Mouse (Mus musculus): ENCODE measurements at regions not wholly inside any gene's neighbourhood (a gene's known extent, or its start where the extent isn't known, plus 50 kb on each side); places are given as distances from the start of the nearest gene placed in this dataset.

GRCm38 (mm10) chr7:124704163-124704824 lies 721.6 kb downstream of the Hs3st4 start:
- Histone ChIP-seq H3K4me3 (ENCODE audit: low read depth, low read length) (no peak overlapping the region), H3K36me3 (ENCODE audit: control insufficient read depth, insufficient read depth, low read length) (no peaks in the 10 kb centered on the region), H3K27ac (ENCODE audit: insufficient read depth, low read depth, low read length) (no peak overlapping the region), H3K4me1 (ENCODE audit: control insufficient read depth, insufficient read depth, insufficient read length, low read length) (no peaks in the 10 kb centered on the region), H3K27me3 (ENCODE audit: control insufficient read depth, insufficient read depth, low read length) (no peaks in the 10 kb centered on the region)
- TF ChIP-seq CTCF (IDR thresholded peaks at IDR 0.05; ENCODE audit: extremely low read depth, insufficient read length, insufficient replicate concordance, low read depth, low read length) (no peak), POLR2A (IDR thresholded peaks at IDR 0.05; ENCODE audit: low read depth, low read length) (no peak)
- WGBS = 38% methylated on average over 6 of the region's 6 CpGs

DNA sequence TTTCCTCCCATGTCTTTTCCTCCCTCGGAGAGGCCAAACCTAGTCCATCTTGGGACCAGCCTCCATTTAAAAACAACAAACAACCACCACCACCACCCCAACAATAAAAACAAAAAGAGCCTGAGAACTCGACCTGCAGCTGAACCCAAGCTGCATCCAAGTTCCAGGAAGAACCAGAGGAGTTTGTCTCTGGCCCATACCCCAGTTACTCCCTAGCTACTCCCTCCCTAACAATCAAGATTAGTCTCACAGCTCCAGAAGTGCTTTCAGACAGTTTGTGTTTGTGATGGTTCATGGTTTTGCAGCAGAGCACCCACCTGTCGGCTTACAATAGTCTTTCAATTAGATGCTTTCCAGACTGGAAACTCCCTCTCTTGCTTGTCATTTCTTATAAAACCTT lies 724.5 kb downstream of the Hs3st4 start:
- Histone ChIP-seq H3K27ac (ENCODE audit: insufficient read depth, low read depth, low read length) (no peak overlapping the region), H3K4me3 (ENCODE audit: low read depth, low read length) (no peak overlapping the region), H3K36me3 (ENCODE audit: control insufficient read depth, insufficient read depth, low read length) (no peaks in the 10 kb centered on the region), H3K4me1 (ENCODE audit: control insufficient read depth, insufficient read depth, insufficient read length, low read length) (no peaks in the 10 kb centered on the region), H3K27me3 (ENCODE audit: control insufficient read depth, insufficient read depth, low read length) (no peaks in the 10 kb centered on the region)
- TF ChIP-seq POLR2A (IDR thresholded peaks at IDR 0.05; ENCODE audit: low read depth, low read length) (no peak), CTCF (IDR thresholded peaks at IDR 0.05; ENCODE audit: extremely low read depth, insufficient read length, insufficient replicate concordance, low read depth, low read length) (no peak)
- WGBS = 49% methylated on average over 3 of the region's 3 CpGs

- H3K4me3 ChIP-seq (ENCODE audit: low read depth, low read length) = no peak overlapping the region
- H3K4me1 ChIP-seq (ENCODE audit: control insufficient read depth, insufficient read depth, insufficient read length, low read length) = no peaks in the 10 kb centered on the region
- no peak for TF ChIP-seq CTCF (IDR thresholded peaks at IDR 0.05; ENCODE audit: extremely low read depth, insufficient read length, insufficient replicate concordance, low read depth, low read length)
- TF ChIP-seq POLR2A (IDR thresholded peaks at IDR 0.05; ENCODE audit: low read depth, low read length) = no peak
- H3K36me3 ChIP-seq (ENCODE audit: control insufficient read depth, insufficient read depth, low read length) = no peaks in the 10 kb centered on the region
- no peak overlapping the region for H3K27ac ChIP-seq (ENCODE audit: insufficient read depth, low read depth, low read length)
- no peaks in the 10 kb centered on the region for H3K27me3 ChIP-seq (ENCODE audit: control insufficient read depth, insufficient read depth, low read length)
- WGBS = 49% methylated on average over 11 of the region's 11 CpGs
Observed at GRCm38 (mm10) chr7:124708771-124709485, 726.3 kb downstream of the Hs3st4 start.

- no peaks in the 10 kb centered on the region; the same call in 1 of the 2 replicates for H3K27me3 ChIP-seq (ENCODE audit: control insufficient read depth, insufficient read depth, low read length)
- H3K4me3 ChIP-seq (ENCODE audit: low read depth, low read length) = no peak overlapping the region
- no peaks in the 10 kb centered on the region for H3K4me1 ChIP-seq (ENCODE audit: control insufficient read depth, insufficient read depth, insufficient read length, low read length)
- whole genome bisulfite sequencing = 70% methylated on average over 1 of the region's 1 CpGs
- no peaks in the 10 kb centered on the region for H3K36me3 ChIP-seq (ENCODE audit: control insufficient read depth, insufficient read depth, low read length)
- H3K27ac ChIP-seq (ENCODE audit: insufficient read depth, low read depth, low read length) = no peak overlapping the region
- no peak for TF ChIP-seq CTCF (IDR thresholded peaks at IDR 0.05; ENCODE audit: extremely low read depth, insufficient read length, insufficient replicate concordance, low read depth, low read length)
- no peak for TF ChIP-seq POLR2A (IDR thresholded peaks at IDR 0.05; ENCODE audit: low read depth, low read length)
Observed at GRCm38 (mm10) chr7:124720927-124721326, 723.5 kb upstream of the Kdm8 start.

- H3K36me3 ChIP-seq (ENCODE audit: control insufficient read depth, insufficient read depth, low read length) = no peaks in the 10 kb centered on the region
- H3K27me3 ChIP-seq (ENCODE audit: control insufficient read depth, insufficient read depth, low read length) = no peaks in the 10 kb centered on the region
- no peak overlapping the region for H3K4me3 ChIP-seq (ENCODE audit: low read depth, low read length)
- WGBS = 2% methylated on average over 2 of the region's 2 CpGs
- no peak for TF ChIP-seq CTCF (IDR thresholded peaks at IDR 0.05; ENCODE audit: extremely low read depth, insufficient read length, insufficient replicate concordance, low read depth, low read length)
- no peak for TF ChIP-seq POLR2A (IDR thresholded peaks at IDR 0.05; ENCODE audit: low read depth, low read length)
- no peaks in the 10 kb centered on the region for H3K4me1 ChIP-seq (ENCODE audit: control insufficient read depth, insufficient read depth, insufficient read length, low read length)
- H3K27ac ChIP-seq (ENCODE audit: insufficient read depth, low read depth, low read length) = no peak overlapping the region
Observed at GRCm38 (mm10) chr7:124742086-124742485, 702.4 kb upstream of the Kdm8 start.

DNA sequence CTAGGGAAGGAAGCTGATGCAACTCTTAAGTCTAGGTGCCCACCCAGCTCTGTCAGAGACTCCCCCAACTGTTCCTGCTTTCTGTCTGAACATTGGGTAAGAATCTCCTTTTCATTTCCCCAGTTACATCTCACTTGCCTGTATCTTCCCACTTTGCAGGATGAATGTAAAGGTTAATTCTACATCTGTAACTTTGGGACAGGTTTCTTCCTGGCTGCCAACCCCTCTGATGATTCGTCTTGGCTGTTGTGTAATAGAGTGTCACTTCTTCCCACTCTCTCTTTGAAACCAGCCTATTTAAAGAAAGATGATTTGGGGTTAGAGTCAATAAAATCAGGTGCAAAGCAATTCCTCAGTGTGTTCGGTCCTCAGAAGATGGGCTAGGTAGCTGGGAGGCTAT lies 698.2 kb upstream of the Kdm8 start:
- Histone ChIP-seq H3K4me1 (ENCODE audit: control insufficient read depth, insufficient read depth, insufficient read length, low read length) (no peaks in the 10 kb centered on the region), H3K4me3 (ENCODE audit: low read depth, low read length) (no peak overlapping the region), H3K36me3 (ENCODE audit: control insufficient read depth, insufficient read depth, low read length) (no peaks in the 10 kb centered on the region), H3K27ac (ENCODE audit: insufficient read depth, low read depth, low read length) (no peak overlapping the region), H3K27me3 (ENCODE audit: control insufficient read depth, insufficient read depth, low read length) (no peaks in the 10 kb centered on the region)
- 60% methylated on average over 2 of the region's 2 CpGs for WGBS
- TF ChIP-seq POLR2A (IDR thresholded peaks at IDR 0.05; ENCODE audit: low read depth, low read length) = no peak
- no peak for TF ChIP-seq CTCF (IDR thresholded peaks at IDR 0.05; ENCODE audit: extremely low read depth, insufficient read length, insufficient replicate concordance, low read depth, low read length)

DNA sequence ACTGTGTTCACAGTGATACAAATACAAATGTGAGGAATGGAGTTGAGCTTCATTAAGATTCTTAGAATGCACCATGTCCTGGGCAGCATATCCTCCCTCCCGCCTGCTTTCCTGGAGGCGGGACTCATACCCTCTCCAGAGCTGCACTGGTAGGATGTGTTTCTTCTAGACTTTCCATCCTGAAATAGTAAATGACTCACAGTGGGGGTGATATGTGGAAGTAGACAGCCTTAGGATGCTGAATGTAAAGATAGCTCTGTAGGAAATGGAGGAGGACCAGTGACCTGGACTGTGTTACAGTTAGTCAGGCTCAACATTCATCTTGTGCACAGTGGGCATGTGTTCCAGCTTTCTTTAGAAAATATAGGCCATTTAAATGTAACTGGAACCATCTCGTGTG lies 696.1 kb upstream of the Kdm8 start:
- Histone ChIP-seq H3K4me1 (ENCODE audit: control insufficient read depth, insufficient read depth, insufficient read length, low read length) (no peaks in the 10 kb centered on the region), H3K27ac (ENCODE audit: insufficient read depth, low read depth, low read length) (no peak overlapping the region), H3K36me3 (ENCODE audit: control insufficient read depth, insufficient read depth, low read length) (no peaks in the 10 kb centered on the region), H3K27me3 (ENCODE audit: control insufficient read depth, insufficient read depth, low read length) (no peaks in the 10 kb centered on the region), H3K4me3 (ENCODE audit: low read depth, low read length) (no peak overlapping the region)
- no peak for TF ChIP-seq CTCF (IDR thresholded peaks at IDR 0.05; ENCODE audit: extremely low read depth, insufficient read length, insufficient replicate concordance, low read depth, low read length)
- TF ChIP-seq POLR2A (IDR thresholded peaks at IDR 0.05; ENCODE audit: low read depth, low read length) = no peak
- WGBS = 70% methylated on average over 3 of the region's 3 CpGs
